Mouse (Mus musculus): Measurements from ENCODE around the gene Pdcd2. TPM values are rescaled to one million over a fixed set of nuclear protein-coding genes. Genes with fewer than 3 reads are reported as not detected.

The Pdcd2 gene
- 20.2 and 35.3 TPM in 2 replicates for polyA plus RNA-seq (2012; rRNA removed)

DNA sequence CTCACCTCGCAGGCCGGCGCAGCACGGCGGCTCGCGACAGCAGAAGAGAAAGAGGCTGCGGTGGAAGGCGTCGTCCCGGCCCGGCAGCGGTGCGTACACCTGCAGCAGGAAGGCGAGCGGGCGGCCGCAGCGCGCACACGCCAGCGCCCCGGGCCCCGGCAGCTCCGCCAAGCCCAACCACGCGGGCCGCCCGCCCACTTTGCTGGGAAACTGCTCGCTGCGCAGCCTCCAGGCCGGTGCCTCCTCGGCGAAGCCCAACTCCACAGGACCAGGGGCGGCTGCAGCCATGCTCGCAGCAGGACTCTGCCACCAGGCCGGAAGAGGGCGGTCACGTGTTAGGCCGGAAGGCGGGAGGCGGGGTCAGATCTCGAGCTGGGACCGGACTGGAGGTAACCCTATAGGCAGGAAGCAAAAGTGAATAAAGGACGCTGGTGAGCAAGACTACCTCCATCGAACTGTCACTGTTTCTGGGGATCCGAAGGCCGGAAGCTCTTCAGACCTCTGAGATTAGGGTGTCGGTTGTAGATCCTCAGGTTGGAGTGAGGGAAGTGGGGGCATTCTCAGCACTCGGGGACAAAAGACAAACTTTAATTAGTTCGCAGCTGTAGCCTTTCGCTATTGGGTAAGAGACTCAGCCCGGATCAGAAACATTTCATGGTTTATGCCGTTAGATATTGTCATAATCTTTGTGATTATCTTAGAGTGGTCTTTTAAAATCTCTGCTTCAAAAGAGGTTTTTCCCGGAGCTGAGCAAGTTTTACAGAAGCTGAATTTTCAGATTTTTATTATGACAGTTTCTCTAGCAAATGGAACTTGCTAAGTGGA is at the start of gene Pdcd2:
Gene Pdcd2, minus strand, starts transcription at position 316 of the 825 bp plus-strand sequence.
- H3K27ac ChIP-seq (ENCODE audit: insufficient read depth, low read depth, low read length), result peak within 1 kb of the TSS; percentile 76
- H3K4me1 ChIP-seq (ENCODE audit: control insufficient read depth, insufficient read depth, insufficient read length, low read length), result peaks cover 2% of the 10 kb centered on the region; the same call in 1 of the 2 replicates
- H3K4me3 ChIP-seq (ENCODE audit: low read depth, low read length), result peak within 1 kb of the TSS; percentile 90
- peak; percentile 85 for TF ChIP-seq POLR2A (IDR thresholded peaks at IDR 0.05; ENCODE audit: low read depth, low read length)
- 0 out of 2 replicates have a peak, but pooled peaks have one; percentile 12 for TF ChIP-seq CTCF (IDR thresholded peaks at IDR 0.05; ENCODE audit: extremely low read depth, insufficient read length, insufficient replicate concordance, low read depth, low read length)
- H3K36me3 ChIP-seq (ENCODE audit: control insufficient read depth, insufficient read depth, low read length), result peaks cover 14% of the 10 kb centered on the region
- H3K27me3 ChIP-seq (ENCODE audit: control insufficient read depth, insufficient read depth, low read length), result no peaks in the 10 kb centered on the region
- 1% methylated on average over 54 of the region's 55 CpGs for WGBS

DNA sequence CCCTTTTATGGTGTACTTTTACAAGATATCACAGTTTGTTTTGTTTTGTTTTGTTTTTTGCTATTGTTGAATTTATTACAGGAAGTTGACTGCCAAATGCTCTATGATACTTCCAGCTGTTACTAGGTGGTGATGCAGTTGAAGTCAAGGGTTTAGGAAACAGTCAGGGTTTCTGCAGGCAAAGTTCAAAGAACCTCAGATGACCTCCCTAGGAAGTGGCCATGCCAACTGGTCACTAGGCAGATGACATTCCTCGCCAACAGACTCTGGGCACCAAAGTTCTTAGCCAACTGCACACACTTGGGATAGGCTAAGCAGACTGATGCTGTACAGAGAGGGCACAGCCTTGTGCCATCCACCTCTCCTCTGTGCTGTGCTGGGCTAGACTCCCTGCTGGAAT is 48.0 kb upstream of the Pdcd2 start:
- Histone ChIP-seq H3K27me3 (ENCODE audit: control insufficient read depth, insufficient read depth, low read length) (no peaks in the 10 kb centered on the region), H3K4me1 (ENCODE audit: control insufficient read depth, insufficient read depth, insufficient read length, low read length) (peaks cover 8% of the 10 kb centered on the region; the same call in 1 of the 2 replicates), H3K36me3 (ENCODE audit: control insufficient read depth, insufficient read depth, low read length) (no peaks in the 10 kb centered on the region), H3K27ac (ENCODE audit: insufficient read depth, low read depth, low read length) (no peak overlapping the region), H3K4me3 (ENCODE audit: low read depth, low read length) (no peak overlapping the region)
- TF ChIP-seq CTCF (IDR thresholded peaks at IDR 0.05; ENCODE audit: extremely low read depth, insufficient read length, insufficient replicate concordance, low read depth, low read length) (no peak), POLR2A (IDR thresholded peaks at IDR 0.05; ENCODE audit: low read depth, low read length) (no peak)
- 45% methylated on average over 1 of the region's 1 CpGs for WGBS

DNA sequence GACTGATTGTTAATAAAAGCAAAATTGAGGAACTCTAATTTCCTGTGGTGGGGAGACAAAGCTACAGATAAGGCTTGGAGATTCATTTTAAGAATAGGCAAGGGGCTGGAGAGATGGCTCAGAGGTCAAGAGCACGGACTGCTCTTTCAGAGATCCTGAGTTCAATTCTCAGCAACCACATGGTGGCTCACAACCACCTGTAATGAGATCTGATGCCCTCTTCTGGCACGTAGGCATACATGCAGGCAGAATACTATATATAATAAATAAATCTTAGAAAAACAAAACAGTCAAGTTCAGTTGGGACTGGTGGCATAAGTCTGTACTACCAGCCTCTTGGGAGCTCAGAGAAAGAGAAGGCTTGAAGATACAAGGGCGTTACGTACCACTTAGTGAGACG is 39.8 kb upstream of the Pdcd2 start:
- Histone ChIP-seq H3K27me3 (ENCODE audit: control insufficient read depth, insufficient read depth, low read length) (no peaks in the 10 kb centered on the region), H3K4me1 (ENCODE audit: control insufficient read depth, insufficient read depth, insufficient read length, low read length) (peaks cover 1% of the 10 kb centered on the region), H3K4me3 (ENCODE audit: low read depth, low read length) (no peak overlapping the region), H3K27ac (ENCODE audit: insufficient read depth, low read depth, low read length) (no peak overlapping the region), H3K36me3 (ENCODE audit: control insufficient read depth, insufficient read depth, low read length) (no peaks in the 10 kb centered on the region)
- 76% methylated on average over 5 of the region's 5 CpGs for WGBS
- TF ChIP-seq POLR2A (IDR thresholded peaks at IDR 0.05; ENCODE audit: low read depth, low read length), result no peak

DNA sequence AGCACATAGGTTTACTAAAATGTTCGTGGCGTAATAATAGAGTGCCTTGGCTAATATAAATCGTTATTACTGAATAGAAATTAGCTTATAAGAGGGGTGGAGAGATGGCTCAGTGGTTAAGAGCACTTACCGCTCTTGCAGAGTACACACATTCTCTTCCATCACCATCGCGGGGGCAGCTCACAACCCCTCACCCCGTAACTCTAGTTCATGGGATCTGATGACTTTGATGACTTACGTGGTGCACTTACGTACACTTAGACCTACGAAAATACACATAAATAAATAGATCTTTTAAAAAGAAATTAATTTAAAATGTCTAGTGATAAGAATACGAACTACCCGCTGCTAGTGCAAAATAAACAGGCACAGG is 37.8 kb upstream of the Pdcd2 start:
- H3K36me3 ChIP-seq (ENCODE audit: control insufficient read depth, insufficient read depth, low read length), result no peaks in the 10 kb centered on the region
- H3K27ac ChIP-seq (ENCODE audit: insufficient read depth, low read depth, low read length), result no peak overlapping the region
- H3K27me3 ChIP-seq (ENCODE audit: control insufficient read depth, insufficient read depth, low read length), result no peaks in the 10 kb centered on the region
- H3K4me1 ChIP-seq (ENCODE audit: control insufficient read depth, insufficient read depth, insufficient read length, low read length), result peaks cover 1% of the 10 kb centered on the region
- peak overlapping the region; percentile 52; the same call in 1 of the 2 replicates for H3K4me3 ChIP-seq (ENCODE audit: low read depth, low read length)
- TF ChIP-seq CTCF (IDR thresholded peaks at IDR 0.05; ENCODE audit: extremely low read depth, insufficient read length, insufficient replicate concordance, low read depth, low read length) (no peak), POLR2A (IDR thresholded peaks at IDR 0.05; ENCODE audit: low read depth, low read length) (no peak)
- 25% methylated on average over 12 of the region's 12 CpGs for WGBS

DNA sequence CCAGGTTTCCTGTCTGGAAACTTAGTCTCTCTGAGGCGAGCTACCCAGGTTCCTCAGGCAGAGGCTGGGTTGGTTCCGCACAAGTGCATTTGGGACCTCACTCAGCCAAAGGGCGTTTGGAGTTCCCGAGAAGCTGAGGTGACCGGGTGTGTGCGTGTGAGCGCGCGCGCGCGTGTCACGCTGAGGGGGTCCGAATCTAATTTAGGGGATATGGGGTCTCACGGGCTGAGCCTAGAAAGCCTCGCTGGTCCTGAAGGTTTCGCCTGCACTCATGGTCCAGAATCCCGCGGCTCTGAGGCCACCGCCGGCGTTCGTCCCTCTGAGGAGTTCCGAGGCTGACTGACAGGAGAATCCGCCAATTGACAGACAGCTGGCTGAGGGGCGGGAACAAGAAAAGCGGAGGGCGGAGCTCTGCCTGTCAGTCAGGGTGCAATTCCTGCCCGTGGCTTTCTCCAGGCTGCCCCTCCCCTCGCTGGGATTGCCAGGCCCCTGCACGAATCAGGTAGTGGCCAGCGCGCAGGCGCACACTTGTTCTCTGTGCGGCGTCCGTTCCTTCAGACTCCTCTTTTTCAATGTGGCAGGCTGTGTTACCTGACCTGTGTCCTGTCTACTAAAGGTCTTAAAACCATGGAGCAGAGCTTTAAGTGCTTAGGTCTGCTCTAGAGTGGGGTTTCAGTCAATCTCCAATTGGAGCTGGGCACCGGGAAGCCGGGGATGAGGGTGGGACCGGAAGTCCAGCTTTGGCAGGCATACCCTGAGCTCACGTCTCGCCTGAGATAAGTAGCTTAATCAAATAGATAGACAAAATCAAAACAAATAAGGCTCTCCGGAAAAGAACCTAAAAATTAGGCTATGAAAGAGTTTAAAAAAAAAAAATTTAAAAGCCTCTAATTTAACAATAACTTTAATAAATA is 37.2 kb upstream of the Pdcd2 start, which contains the start of gene Prdm9:
Gene Prdm9, minus strand, starts transcription at position 341 of the 914 bp plus-strand sequence.
- Histone ChIP-seq H3K27me3 (ENCODE audit: control insufficient read depth, insufficient read depth, low read length) (no peaks in the 10 kb centered on the region), H3K27ac (ENCODE audit: insufficient read depth, low read depth, low read length) (peak within 1 kb of the TSS; percentile 96), H3K36me3 (ENCODE audit: control insufficient read depth, insufficient read depth, low read length) (no peaks in the 10 kb centered on the region), H3K4me1 (ENCODE audit: control insufficient read depth, insufficient read depth, insufficient read length, low read length) (peaks cover 1% of the 10 kb centered on the region), H3K4me3 (ENCODE audit: low read depth, low read length) (peak within 1 kb of the TSS; percentile 85)
- TF ChIP-seq CTCF (IDR thresholded peaks at IDR 0.05; ENCODE audit: extremely low read depth, insufficient read length, insufficient replicate concordance, low read depth, low read length), result no peak
- peak; percentile 89 for TF ChIP-seq POLR2A (IDR thresholded peaks at IDR 0.05; ENCODE audit: low read depth, low read length)
- WGBS, result under 1% methylated on average over 43 of the region's 43 CpGs

DNA sequence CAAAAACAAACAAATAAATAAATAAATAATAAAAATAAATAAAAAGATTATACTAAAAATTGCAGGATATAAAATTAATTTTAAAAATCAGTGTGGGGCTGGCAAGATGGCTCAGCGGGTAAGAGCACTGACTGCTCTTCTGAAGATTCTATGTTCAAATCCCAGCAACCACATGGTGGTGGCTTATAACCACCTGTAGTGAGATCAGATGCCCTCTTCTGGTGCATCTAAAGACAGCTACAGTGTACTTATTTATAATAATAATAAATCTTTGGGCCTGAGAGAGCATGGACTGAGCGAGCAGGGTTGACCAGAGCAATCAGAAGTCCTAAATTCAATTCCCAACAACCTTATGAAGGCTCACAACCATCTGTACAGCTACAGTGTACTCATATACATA is 32.8 kb upstream of the Pdcd2 start:
- WGBS, result 90% methylated on average over 2 of the region's 2 CpGs
- Histone ChIP-seq H3K27me3 (ENCODE audit: control insufficient read depth, insufficient read depth, low read length) (no peaks in the 10 kb centered on the region), H3K27ac (ENCODE audit: insufficient read depth, low read depth, low read length) (no peak overlapping the region), H3K36me3 (ENCODE audit: control insufficient read depth, insufficient read depth, low read length) (no peaks in the 10 kb centered on the region), H3K4me1 (ENCODE audit: control insufficient read depth, insufficient read depth, insufficient read length, low read length) (peaks cover 1% of the 10 kb centered on the region), H3K4me3 (ENCODE audit: low read depth, low read length) (no peak overlapping the region)
- TF ChIP-seq POLR2A (IDR thresholded peaks at IDR 0.05; ENCODE audit: low read depth, low read length) (no peak), CTCF (IDR thresholded peaks at IDR 0.05; ENCODE audit: extremely low read depth, insufficient read length, insufficient replicate concordance, low read depth, low read length) (no peak)

DNA sequence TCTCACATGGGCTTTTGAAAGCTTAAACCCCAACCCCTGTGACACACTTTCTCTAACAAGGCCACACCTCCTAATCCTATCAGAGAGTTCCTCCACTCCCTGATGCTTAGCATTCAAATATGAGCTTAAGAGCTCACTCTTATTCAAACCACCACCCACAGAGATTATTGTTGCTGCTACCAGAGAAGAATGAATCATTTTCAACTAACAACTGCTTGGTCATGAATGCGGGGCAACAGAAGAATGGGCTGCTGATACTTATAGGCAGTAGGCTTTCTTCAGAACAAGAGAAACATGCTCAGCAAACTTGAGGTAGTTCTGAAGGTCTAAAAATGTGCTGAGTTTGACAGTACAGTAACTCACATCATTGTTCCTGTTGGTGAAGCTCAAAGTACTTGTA is 22.6 kb upstream of the Pdcd2 start:
- WGBS, result 86% methylated on average over 1 of the region's 1 CpGs
- Histone ChIP-seq H3K27me3 (ENCODE audit: control insufficient read depth, insufficient read depth, low read length) (no peaks in the 10 kb centered on the region), H3K4me3 (ENCODE audit: low read depth, low read length) (no peak overlapping the region), H3K4me1 (ENCODE audit: control insufficient read depth, insufficient read depth, insufficient read length, low read length) (no peaks in the 10 kb centered on the region), H3K36me3 (ENCODE audit: control insufficient read depth, insufficient read depth, low read length) (peaks cover 10% of the 10 kb centered on the region), H3K27ac (ENCODE audit: insufficient read depth, low read depth, low read length) (no peak overlapping the region)
- TF ChIP-seq POLR2A (IDR thresholded peaks at IDR 0.05; ENCODE audit: low read depth, low read length), result no peak
- no peak for TF ChIP-seq CTCF (IDR thresholded peaks at IDR 0.05; ENCODE audit: extremely low read depth, insufficient read length, insufficient replicate concordance, low read depth, low read length)

Measured in small intestine, adult 2 months (tissue).